Mouse (Mus musculus) forelimb bud, embryonic 11.5 days (tissue): ENCODE measurements around the gene Cel.
A peak's percentile ranks its signal among the peaks of the same experiment; 100 is the strongest.
"Not testable (repeated sequence)": the region's sequence is repeated elsewhere in the genome, so short reads cannot be mapped to it uniquely, and the experiment has no call there.

ENCODE experiments used
- DNase-seq: peaks from one replicate; pipeline ENCODE4 v3.0.0-alpha.2; 2012; ENCODE audit warnings: low read depth, low spot score

The Cel gene

DNA sequence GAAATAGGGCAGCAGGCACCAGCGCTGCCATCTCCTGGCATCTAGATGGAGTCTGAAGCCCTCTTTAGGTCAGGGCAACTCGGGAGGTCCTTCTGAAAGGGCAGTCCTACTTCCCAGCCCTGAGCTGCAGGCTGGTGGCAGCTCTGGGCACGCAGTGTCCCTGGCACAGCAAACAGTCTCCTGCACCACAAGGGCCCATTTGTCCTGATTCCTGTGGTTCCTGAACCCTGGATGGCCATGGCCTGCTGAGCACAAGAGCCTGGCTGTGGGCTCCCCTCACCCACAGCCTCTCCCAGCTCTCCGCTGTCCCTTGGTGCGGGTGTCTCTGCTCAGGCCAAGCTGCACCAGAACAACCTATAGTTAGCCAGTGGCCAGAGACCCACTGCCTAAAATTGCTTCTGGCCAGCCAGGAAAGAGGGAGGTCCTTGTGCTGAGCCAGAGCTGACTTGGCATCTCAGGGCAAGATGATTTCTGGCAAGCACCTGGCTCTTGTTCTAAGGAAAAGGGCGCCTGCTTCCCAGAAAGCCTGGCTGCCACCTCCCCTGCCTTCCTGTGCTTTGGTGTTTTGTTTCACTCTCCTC, 41.5 kb downstream of the Cel start:
- DNase-seq, result no peak

DNA sequence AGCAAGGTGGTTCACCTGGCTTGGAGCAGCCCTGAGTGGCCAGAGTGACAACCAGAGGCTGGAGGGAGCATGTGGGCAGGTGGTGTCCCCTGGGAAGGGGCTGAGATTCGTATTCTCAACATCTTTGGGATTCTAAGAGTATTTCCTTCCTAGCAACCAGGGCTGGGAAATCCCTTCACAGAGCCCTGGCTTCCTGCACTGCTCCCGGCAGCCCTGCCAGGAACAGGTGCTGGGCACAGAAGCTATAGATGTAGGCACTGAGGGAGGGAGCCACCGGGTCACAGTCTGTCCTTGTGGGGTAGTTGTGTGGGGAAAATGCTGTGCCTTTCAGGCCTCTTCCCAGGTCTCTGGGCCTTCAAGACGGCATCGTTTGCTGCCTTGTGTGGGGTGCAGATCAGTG, 42.6 kb downstream of the Cel start:
- DNase-seq, result no peak

DNA sequence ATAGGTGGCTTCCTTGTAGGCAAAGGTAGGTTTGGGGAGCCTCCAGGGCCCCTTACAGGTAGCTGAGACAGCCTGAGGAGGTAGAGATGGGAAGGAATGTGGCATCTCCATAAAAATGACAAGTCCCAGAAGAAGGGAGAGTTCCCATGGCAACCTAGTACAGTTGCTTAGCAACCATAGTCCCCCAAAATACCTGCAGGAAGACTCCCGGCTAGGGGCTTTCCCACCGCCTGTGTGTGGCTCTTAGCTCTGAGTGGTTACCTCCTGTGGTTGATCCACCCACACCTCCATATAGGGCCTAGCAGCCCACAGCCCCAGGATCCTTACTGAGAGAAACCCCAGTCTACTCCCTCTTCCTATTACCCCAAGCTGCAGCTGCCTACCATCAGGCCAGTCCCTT, 45.0 kb downstream of the Cel start:
- DNase-seq, result no peak

DNA sequence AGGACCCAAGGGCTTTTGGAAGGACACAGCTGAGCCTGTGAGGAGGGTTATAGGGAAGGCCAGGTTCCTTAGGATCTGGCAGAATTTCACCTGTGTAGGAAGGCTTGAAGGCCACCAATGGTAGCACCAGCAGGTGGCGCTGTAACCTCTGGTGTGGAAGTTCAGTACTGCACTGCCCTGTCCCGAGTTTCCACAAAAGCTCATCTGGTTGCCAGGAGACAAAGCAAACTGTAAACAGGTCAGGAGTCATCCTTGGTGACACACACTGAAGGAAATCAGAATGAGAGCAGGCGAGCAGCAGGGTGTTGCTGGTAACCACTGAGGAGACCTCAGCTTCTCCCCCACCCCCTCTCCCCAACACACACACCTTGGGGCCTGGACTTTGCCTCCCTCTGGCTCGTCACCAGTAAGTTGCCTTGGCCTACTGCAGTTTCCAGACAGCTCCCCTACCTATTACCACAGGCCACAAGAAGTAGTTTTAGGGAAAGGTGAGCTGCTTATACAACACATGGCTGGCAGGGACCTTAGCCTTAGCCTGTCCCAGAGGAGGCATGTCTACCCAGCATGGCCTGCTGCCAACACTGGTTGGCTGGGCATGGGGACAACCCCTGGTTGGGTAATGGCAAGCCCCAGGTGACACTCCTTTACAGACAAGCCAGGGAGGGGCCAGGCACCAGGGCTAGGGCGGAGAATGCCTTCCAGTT, 45.8 kb downstream of the Cel start:
- DNase-seq, result peak; percentile 85

DNA sequence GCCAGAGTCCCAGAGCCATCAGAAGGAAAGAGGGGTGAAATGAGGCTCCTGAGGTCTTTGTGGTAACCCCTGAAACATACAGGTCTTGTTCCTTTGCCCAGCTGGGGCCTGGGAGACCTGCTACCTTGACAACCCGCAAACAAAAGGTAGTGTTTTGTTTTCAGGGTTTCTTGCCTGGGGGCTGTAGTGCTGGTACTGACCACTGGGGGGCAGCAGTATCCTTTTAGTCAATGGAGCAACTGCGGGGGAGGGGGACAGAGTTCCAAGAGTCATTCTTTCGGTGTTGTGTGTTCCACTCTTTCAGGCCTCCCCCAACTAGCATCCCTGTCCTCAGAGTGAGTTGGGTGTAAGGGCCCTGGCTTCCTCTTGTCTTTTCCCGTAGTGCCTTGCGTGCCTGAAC, 48.7 kb downstream of the Cel start:
- peak; percentile 93 for DNase-seq

DNA sequence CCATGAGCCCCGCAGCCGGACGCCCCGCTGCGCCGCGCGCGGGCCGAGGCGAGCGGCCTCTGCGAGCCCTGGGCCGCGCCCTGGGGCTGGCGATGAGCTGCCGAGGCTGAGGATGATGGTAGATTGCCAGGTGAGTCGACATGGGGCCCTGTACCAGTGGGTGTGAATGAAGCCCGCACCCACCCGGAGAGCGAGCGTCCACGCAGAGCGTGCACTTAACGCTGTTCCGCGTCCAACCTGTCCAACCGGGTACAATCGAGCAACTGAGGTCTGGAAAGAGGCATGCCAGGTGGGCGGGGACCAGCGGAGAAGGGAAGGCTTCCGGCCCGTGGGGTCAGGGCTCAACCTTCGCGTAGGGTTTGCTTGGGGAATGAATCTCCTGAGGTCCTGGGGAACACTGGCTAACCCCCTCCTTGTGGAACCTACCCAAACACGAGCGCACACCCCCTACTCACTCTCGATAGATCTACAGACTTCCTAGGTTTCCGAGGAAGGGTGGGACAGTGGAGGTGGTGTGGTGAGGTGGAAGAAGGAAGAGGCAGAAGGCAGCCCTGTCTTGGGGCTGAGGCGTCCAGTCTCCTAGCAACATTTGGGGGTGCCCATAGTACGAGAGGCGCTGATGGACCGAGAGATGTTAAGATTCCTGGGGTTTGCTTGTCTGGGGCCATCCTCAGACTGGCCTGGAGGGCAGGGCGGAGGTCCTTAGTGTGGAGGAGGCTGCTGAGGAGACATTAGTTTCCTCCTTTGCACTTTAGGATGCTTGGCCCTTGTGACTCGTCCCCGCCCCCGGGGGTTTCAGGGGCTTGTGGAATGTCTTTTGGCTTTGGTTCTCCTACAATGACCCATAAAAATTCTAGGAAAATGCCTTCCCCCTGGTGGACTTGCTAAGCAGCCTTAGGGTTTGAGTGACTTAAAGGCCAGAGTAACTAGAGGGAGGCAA, 49.5 kb downstream of the Cel start:
- DNase-seq, result no peak

DNA sequence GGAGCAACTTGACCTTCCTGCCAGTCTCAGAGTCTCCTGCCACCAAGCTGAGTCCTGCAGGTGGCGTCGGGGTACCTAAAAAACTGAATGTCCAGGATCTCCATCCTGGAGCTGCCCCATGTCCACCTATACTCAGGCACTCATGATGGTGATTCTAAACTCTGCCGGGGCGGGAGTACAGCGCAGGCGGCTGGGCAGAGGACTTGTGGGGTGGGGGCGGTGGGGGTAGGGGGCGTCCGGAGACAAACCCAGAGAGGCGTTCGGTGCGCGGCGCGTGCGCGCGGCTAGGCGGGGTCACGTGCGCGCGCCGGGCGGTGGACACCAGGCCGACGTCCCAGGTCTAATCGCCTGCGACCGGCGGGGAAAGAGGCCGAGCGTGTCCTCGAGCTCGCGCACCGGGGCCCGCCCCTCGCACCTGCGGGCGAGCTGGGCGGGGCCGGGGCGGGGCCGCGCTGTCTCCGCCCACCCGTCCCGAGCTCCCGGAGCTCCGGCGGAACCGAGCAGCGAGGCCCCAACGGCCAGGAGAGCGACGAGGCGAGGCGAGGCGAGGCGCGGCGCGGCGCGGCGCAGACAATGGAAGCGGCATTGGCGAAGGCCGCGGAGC, 50.3 kb downstream of the Cel start, which contains the start of gene Ralgds:
TSS of gene Ralgds (plus strand) at position 328 of the 604 bp plus-strand sequence.
- DNase-seq, result peak; percentile 64

DNA sequence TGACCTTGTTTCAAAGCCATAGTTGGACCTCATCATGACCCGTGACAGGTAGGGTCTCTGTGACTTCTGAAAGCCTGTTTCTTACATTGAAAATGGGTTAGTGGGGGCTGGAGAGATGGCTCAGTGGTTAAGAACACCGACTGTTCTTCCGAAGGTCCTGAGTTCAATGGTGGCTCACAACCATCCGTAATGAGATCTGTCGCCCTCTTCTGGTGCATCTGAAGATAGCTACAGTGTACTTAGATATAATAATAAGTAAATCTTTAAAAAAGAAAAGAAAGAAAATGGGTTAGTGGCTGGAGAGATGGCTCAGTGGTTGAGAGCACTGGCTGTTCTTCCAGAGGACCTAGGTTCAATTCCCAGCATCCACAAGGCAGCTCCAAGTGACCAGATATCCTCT, 51.6 kb downstream of the Cel start:
- DNase-seq, result not testable (repeated sequence)

DNA sequence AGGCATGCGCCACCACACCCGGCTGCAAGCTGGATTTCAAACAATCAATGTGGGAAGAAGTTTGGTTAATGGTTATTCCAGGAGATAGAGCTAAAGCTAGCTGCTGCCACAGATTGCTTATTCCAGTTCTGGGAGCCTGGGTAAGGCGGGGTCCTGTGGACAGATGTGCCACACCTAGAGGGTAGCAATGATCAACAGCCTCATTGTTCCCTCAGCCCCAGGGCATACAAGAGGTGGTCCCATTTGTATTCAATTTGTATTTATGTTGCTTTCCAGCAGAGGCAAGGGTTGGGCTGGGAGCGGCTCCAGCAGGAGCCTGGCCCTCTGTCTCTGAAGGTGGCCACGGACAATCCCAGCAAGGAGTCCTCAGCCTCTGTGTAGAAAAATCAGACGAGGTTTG, 56.9 kb downstream of the Cel start:
- no peak for DNase-seq

DNA sequence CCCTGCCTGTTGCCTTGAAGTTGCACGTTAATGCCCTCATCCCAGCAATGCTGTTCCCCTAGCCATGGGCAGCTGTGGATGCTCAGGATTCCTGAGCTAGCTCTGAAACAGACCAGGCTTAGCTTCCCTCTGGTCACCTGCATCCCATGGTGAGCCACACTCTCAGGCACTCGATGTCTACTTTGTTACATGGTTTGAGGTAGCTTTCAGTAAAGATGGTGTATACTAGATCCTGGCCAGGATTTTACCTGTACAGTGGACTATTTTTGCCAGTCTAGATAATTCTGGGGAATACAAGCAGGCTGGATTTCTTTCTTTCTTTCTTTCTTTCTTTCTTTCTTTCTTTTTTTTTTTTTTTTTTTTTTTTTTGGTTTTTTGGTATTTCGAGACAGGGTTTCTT, 57.4 kb downstream of the Cel start, which contains the start of gene Gm10134:
TSS of gene Gm10134 (plus strand) at position 301 of the 400 bp plus-strand sequence.
- no peak for DNase-seq
